Mouse (Mus musculus) testis, postnatal 10 days (tissue): ENCODE data around the gene Uspl1.

Experiments used
- DNase-seq: peaks from one replicate; pipeline ENCODE4 v3.0.0; 2021; ENCODE audit warnings: low spot score

Uspl1 gene

DNA sequence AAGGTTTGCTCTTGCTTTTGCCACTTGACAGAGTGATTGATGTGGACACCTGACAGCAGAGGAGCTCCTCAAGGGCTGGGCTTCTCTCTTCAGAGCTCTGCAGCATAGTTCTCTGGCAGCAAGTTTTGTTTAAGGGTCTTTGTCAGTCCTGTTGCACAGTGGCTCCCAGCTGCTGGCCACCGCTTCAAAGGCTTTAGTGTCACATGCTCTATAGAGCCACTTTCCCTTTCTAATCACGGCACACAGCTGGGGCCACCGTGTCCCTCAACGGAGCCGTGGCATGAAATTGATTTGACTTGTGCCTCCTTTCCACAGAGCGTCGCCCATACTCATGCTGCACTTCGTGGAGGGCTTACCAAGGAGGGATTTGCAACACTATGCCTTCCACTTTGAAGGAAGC lies 25.2 kb downstream of the Uspl1 start:
- DNase-seq, result no peak

DNA sequence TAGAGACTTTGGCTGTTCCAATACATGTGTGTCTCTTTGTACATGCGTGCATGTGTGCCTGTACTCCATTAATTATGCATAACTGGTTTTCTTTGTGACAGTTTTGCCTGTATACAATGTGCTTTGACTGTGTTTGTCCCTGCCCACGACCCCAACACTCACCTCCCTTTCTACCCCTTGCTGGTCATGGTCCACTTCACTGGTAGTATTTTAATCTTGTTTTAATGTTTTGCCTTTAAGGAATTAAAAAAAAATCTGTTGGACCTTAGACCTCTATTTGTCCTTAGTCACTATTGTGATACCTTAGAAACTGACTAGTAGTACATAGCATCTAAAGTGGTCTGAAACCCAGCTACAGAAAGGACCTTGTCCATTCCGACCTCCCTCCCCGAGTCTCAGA lies 26.9 kb downstream of the Uspl1 start:
- no peak for DNase-seq

DNA sequence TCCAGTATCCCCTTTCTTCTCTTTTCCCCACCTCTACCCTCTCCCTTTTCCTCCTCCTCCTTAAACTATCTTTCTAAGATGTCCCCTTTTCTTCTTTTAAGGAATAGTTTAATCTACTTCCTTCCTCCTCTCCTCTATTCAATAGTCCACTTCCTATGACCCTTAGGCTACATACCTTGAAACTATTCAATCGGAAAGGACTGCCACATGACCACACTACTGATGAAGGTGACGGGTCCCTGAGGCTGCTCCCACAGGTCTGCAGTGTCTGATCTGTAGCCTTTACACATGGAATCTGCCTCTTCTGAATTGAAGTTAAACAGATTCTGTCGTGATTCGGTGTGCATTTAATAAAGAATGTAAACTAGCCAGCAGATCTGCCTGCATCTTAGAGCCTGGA lies 28.7 kb downstream of the Uspl1 start:
- DNase-seq, result no peak

DNA sequence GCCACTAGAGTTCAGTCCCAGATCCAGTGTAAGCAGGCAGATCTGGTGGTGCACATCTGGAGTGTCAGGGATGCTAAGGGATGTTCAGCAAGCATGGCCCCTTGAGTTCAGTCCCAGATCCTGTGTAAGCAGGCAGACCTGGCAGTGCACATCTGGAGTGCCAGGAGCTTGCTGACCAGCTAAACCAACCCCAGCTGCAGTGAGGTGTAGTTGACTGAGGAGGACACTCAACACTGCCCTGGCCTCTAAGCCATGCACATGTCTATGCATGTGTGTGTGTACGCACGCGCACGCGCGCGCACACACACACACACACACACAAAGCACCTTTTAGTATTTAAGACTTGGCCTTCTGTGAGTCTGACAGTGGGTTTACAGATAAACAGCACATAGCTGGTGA lies 31.4 kb downstream of the Uspl1 start:
- no peak for DNase-seq

DNA sequence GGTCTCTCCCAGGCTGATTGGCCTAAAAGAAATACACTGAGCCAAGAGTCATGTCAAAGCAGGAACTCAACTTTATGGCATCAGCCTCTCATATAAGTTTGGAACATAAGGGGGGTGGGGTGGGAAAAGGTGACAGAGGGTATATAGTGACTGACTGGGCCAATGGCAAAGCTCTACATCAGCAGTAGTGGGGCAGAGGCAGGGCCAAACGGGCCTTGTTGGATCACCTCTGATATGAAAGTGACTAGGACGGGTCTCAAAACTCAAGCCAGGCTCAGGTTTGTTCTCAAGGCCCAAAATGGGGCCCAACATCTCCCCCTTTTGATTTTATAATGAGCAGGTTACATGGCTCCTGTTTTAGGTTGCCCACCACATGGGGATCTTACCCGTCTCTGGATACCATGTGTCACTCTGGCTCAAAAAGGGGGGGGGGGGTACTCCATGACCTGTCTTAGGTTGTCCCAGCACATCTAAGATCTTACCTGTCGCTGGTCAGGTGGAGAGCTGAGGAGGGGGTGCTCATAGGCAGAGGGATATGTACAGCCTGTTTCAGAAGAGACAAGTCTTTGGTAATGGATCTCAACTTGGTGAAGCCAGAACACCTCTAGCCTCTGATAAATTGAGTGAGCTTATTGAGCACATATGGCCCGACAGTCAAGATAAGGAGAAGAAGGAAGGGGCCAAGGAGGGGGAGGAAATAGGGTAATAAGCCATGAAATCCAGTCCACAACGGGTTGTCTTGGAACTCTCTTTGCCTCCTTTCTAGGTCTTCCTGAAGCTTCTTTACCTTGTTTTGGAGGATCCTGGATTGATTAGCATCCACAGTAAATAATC lies 33.6 kb downstream of the Uspl1 start:
- no peak for DNase-seq

DNA sequence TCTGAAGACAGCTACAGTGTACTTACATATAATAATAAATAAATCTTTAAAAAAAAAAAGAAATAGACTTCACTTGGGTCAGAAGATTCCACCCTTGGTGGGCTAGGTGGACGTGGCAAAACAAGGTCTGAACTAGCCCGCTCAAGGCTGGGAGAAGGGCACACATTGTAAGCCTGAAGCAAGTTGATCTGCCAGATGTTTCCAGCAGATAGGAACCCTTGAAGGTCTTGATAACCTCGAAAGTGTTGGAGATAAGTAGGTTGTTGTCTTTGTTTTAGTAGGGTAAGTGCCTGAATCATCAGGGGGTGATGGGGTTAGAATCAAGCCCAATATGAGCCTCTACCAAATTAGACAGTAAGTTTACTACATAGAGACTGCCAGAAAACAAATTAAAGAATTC lies 35.3 kb downstream of the Uspl1 start:
- no peak for DNase-seq

DNA sequence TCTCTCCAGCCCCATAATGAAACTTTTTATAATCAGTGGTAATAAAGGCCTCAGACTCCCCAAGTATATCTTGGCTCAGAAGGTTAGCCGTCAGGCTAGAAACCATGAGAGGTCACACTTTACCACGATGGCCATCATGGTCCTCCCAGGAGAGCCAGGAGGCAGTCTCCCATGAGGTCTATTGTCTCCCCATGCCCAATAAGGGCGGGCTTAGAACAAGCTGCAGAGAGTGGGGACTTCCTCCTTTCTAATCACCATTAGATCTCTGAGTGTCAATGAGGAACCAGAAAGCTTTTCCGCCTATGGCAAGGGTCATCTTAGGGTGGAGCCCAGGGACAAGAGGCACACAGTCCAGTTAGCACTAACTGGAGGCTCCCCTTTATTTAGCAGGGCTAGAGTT lies 37.2 kb downstream of the Uspl1 start:
- no peak for DNase-seq

DNA sequence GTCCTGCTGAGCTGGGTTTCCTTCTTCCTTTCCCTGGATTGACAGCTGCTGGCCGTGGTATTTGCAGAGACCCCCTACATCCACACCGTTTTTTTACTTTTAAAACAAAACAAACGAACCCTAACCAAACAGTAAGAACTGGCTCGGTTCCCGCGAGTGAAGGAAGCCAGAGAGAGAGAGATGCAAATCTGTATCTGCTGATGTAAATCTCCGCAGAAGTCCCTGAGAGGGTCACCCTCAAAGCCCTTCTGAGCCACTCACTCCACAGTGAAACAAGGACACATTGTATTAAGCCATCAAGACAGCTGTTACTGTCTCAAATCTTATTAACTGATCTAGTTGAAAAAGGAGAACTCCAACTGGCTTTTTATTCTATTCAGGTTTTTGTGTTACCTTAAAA lies 40.5 kb downstream of the Uspl1 start:
- DNase-seq, result no peak

DNA sequence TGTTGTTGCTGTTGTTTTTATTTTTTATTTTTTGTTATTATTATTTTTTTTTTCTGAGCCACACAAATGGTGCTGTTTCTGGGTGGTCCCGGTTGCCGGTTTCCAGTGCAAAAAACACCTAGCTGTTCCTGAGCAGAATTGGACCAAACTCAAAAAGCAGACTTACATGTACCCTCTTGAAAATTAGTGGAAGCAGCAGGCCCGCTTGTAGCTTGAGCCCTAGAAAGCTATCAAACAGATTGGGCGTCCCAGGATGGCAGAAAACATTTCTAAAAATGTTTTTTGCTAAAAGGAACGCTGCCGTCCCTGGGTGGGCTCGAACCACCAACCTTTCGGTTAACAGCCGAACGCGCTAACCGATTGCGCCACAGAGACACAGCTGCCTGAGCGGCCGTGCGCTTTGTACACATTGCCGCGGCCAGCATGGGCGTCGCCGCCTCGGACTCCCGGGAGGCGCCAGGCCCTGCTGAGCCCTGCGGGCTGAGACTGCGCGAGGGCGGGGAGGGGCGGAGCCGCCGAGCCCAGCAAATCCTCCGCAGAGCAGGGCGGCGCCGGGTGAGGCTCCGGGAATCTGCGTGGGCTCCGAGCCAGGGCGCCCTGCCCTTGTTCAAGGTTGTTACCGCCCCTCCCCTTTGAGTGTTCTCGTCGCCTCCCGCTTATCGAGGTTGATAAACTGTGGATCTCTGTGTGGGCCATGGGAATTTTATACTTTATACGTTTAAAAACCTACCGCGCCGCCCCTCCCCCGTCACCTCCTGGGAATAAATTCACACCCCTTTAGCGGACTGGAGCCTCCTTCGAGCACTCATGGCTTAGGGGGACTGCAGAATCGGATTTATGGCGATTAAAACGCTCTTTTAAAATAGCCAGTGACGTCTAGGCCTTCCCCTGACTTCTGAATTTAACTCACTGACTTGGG lies 44.8 kb downstream of the Uspl1 start:
- DNase-seq, result peak; percentile 98

DNA sequence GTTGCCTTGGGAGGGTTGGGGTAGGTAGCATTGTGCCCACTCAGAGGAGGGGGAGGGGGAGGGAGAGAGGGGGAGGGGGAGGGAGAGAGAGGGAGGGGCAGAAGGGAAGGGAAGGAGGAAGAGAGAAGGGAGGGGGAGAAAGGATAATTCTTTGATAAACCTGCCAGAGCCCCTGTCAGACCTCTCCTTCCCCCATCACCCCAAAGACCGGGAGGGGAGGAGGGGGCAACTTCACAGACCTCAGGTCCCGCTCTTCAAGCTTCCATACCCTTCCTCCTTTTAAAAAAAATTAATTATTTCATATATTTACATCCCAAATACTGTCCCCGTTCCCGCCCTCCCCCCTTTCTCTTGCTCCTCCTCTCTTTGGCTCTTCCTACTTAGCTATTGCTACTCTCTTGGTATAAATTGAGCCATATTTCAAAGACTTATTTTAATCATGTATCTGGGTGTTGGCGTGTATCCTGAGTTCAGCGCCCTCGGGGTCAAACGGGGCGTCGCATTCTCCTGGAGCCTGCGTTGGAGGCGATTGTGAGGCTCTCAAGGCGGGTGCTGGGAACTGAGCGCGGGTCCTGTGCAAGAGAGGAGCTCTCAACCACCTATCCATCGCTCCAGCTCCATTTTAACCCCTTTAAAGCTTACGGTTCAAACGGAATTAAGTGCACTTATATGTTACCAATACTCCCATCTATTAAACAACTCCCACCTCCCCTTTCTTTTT lies 45.6 kb downstream of the Uspl1 start:
- no peak for DNase-seq

DNA sequence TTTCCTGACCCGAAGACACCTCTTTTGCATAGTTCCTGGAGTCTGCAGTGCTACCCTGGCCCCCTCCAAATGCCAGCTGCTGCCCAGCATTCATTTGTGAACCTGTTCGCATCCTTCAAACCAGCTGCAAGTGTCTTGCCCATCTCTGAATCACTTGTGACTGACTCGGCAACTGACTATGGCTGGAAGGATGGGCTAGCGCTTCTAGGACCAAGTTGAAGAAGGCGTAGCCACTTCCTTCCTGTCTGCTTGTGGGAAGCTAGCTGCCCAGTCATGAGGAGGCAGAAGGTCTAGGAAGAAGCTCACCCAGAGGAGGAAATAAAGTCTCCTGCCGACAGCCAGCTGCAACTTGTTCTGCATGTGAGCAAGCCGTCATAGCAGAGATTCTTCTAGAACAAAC lies 50.9 kb downstream of the Uspl1 start:
- no peak for DNase-seq

DNA sequence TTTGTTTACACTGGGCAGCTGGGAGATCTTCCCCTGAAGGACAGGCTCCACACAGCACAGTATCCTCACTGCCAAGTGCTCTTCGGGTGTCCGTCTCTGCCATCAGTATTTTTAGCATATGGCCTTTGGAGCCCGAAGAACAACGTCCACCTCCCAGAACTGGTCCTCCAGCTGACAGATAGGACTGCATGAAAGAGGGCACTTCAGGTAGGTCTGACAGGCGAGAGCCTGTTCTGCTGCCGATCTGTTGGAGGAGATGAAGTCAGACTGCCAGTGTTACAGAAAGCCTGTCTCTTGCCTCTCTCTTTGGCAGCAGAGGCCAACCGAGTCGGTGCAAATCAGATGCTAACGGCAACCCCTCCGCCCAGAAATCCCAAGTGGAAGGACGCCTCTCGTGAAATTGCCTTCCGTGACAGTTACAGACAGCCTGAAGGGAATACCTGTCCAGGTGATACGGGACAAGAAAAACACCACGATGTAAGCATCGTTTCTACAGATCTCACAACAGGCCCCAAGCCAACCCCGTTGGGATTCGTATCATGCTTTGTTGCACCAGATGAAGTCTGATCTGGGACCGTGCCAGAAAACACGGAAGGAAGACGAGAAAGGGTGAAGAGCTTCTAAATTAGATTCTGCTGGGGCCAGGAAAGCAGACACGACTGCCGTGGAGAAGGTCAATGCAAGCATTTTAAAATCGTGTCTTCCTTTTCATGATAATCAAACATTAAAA lies 53.2 kb downstream of the Uspl1 start:
- DNase-seq, result no peak

DNA sequence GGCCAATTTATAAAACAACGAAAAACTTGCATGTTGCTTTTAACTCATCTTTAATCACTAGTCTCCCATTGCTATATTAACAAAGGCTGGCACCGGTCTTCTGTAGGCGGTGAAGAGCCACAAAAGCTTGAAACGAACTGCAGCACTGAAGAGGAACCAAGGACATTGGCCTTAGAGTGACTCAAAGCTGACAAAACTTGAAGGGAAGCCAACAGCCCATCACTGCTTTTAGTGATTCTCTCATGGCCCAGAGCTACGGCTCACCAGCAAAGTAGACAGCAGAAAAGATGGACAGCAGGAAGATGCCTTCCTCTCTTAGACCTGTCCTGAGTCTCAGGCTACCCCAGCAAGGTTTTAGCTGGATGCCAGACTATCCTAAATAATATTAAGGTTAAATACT lies 58.3 kb downstream of the Uspl1 start:
- DNase-seq, result no peak

DNA sequence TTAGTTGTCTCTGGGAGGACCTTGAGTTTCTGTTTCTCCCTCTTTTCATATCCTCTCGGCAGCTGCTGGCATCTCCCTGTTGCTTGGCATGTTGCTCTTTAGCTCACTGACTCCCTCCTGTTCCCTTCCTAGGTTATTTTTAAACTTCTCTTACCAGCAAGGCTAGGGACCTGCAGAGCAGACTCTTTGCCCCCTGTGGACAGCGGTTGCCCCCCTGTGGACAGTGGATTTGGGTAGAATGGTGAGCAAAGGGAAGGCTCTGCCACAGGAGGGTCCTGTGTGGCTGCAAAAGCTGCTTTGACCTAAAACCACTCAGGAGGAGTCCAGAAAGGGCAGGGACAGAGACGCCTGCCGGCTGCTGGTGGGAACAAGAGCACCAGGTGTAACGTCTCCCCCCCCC lies 58.9 kb downstream of the Uspl1 start:
- DNase-seq, result no peak

DNA sequence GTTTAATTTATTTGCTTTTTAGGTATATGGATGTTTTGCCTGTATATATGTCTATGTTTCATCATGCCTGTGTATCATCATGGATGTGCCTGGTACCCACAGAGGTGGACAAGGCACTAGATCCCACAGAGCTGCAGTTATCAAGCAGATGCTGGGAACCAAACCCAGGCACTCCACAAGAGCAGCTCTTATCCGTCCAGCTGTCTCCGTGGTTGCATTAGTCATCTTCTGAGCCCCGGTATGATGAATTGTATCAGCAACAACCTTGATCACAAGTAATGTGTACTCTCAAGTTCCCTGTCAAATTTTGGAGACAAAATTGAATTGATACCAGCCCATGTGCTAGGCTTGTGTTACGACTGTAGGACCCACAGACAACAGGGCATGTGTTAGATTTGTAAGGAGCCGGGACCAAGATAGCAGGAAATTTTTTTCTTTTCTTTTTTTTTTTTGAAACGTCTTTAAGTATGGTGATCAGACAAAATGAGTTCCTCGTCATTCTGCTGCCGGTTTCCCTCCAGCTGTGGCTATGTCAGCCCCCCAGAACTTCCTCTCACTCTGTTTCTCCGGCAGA lies 61.3 kb downstream of the Uspl1 start:
- no peak for DNase-seq

DNA sequence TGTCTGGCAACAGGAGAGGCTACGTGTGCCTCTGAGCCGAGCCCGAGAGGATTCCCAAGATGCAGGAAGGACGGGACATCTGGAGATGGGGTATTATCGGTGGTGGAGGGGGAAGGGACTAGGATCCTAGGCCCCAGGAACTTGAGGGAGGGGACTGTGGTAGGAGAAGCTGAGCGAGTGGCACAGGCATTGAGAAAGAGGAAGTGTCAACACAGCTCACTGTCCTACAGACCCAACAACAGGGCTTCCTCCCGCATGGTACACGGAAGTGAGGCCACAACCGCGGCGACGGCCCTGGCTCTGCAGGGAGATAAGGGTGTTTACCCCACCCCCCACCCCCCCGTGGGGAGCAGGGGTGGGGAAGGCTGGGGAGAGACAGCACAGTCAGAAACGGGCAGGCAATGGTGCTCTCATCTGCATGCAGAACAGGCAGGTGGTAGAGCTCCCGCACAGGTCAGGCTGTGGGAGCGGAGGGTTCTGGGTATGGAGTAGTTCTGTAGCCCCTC lies 61.9 kb downstream of the Uspl1 start:
- DNase-seq, result no peak

DNA sequence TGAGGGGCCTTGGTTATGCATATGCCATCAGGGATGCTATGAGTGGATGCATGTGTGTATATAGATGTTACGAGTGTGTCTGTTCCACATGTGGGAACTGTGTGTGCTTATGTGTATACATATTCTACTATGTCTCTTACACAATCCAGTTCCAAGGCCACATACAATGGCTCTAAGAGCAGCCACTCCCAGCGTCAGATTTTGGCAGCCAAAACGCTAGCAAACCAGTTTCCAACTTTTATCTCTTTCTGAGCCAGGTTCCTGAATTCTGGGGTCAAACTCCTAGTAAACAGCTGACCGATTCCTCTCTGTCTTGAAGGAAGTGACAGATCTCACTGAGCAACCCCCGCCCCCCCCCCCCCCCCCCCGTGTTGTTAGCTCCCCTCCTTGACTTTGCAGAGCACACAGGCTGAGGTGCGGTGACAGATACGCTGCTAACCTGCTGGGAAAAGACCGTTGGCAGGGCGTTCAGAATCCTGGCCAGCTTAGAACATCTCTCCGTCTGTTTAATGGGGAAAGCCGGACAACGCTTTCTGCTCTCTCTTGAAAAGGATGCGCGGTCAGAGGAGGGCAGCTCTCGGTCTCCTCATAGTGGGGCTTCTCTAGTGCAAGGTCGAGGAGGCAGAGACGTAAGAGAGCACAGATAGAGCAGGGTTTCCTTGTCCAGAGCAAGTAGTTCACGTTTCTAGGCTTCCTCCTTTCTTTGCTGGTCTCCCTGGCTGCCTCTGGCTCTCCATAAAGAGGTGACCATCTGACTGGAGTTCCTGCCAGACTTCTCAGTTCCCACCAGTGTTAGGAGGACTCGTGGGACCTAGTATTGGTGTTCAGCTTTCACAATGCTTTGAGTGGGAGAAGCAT lies 63.1 kb downstream of the Uspl1 start:
- DNase-seq, result no peak

DNA sequence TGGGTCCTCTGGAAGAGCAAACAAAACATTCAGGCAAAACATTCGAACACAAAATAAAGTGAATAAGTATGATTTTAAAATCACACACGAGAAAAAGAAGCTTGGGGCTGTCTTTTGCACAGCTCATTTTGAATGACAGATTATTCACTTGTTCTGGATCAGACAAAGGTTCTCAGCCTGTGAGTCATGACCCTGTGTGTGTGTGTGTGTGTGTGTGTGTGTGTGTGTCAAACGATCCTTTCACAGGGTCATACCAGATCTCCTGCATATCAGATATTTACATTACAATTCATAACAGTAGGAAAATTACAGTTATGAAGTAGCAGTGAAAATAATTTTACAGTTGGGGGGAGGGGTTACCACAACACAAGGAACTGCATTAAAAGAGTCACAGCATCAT lies 68.2 kb downstream of the Uspl1 start:
- DNase-seq, result no peak

DNA sequence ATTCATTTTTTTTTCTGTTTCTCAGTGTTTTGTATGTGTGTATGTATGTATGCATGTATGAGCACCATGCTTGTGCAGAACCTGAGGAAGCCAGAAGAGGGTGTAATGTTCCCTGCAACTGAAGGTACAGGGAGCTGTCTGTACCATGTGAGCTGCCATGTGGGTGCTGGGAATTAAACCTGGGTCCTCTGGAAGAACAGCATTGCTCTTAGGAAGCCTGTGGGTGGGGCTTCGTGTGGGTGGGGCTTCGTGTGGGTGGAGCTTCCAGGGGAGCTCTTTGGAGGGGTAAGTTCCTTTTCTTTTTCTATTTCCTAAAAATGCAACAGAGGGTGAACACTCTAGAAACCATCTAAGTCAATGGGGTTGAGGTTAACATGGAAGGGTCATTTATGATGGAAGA lies 69.3 kb downstream of the Uspl1 start:
- no peak for DNase-seq

DNA sequence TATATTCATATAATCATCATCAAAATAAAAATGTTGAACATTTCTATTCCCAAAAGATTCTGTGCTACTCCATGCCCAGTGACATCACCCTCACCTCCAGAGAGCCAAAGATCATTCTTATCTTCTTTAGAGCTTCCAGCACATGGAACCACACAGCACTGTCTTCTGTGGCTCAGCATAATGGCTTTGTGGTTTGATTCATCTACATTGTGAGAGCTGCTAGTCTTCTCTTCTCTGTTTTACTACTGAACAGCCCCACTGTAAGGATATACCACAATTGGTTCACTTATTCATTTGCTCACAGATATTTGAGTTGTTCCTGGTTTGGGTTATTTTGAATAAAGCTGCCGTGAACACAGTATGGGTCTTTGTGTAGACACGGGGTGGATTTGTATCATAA lies 71.4 kb downstream of the Uspl1 start:
- DNase-seq, result no peak
